Mouse (Mus musculus): ENCODE data around the gene Kpna6.

The Kpna6 gene

DNA sequence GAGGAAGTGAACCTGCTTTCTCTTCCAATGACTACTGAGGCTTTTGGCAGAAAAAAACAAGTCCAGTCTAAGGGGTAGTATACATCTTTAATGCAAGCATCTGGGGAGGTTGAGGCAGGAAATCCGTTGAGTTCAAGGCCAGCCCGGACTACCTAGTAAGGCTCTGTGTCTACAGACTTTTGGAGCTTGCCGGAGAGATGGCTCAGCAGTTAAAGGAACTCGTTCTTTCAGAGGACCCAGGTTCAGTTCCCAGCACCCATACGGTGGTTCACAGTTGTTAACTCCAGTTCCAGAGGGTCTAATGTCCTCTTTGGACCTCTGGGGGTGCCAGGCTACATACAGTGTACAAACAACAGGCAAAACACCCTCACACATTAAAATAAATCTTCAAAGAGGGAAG lies 54.5 kb downstream of the Kpna6 start:
- DNase-seq (ENCODE audit: low spot score in 2 of 2), result no peak

DNA sequence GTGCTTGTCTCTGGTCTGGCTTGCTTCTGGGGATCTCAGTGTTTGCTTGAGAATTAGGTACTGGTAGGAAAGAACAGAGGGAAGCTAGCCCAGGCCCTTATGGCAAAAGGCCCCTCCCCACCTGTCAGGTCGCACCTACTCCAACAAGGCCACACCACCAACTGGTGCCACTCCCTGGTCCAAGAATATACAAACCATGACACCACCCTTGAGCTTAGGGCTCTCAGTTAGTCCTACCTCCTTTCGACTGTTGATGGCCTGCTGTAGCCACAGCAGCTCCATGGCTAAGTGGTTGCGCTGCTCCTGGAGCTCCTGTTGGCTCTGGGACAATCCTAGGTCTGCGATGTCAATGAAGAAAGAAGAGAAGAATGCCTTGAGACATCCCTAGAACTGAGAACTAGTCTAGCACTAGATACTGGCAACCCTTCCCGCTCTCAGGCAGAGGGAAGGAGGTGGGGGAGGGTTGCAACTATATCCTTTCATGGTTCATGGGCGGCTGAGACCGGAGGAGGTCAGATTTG lies 55.4 kb downstream of the Kpna6 start:
- no peak for DNase-seq (ENCODE audit: low spot score in 2 of 2)

DNA sequence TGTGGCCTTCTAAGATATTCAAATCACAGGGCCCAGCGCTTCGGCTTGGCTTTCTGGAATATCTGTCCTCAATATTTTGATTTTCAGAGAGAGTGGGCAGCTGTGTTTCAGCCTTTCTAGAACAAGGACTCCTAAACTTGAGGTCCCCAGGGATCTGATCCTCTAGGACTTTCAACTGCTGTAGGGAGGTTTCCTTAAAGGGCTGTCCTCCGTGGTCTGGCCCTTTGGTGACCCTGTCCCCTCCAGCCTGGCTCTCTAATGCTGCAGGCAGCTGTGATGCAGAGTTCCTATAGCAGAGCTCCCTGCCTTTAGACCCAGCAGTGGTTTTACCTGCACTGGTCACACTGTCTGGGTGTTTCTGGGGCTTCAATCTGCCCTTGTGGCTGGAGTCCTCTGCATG lies 55.9 kb downstream of the Kpna6 start:
- DNase-seq (ENCODE audit: low spot score in 2 of 2), result no peak

DNA sequence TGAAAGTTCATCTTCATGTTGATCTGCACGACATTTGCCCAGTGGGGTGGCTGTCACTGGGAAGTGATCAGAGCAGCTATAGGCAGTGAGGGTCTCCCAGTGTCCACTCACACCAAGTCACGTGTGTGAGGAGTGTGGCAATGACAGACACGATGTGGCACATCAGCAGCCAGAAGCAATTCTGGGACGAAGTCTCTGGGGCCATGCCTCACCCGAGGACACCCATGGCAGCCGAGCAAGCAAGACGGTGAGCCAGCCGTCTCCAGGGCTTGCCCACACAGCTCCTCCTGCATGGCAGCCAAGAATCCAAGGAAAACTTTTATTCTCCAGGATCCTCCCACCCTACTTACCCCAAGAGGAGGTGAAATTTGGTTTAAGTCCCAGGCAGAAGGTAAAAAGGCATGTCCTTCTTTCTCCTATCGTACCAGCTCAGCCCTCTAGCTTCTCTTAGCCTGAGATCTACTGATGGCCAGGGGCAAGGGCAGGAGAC lies 56.7 kb downstream of the Kpna6 start:
- no peak for DNase-seq (ENCODE audit: low spot score in 2 of 2)

DNA sequence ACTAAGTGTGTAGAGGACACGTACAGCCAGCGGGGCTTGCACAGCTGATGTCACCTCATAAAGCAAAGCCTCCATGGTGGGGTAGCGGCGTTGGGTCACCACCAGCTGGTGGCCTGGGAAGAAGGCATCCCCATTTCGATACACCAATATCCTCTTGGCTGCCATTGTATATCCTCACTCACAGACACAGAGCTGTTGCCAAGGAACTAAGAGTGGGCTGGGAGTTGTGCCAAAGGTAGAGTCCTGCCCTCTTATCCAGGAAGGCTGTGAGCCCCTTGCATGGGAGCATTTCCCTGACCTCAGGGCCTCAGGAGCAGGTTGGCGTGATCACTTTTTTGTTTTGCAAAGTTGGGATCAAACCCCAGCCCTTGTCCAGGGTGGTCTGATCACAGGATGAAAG lies 58.5 kb downstream of the Kpna6 start, which contains the start of gene Dcdc2b:
Gene Dcdc2b, minus strand, starts transcription at position 165 of the 400 bp plus-strand sequence.
- no peak for DNase-seq (ENCODE audit: low spot score in 2 of 2)

DNA sequence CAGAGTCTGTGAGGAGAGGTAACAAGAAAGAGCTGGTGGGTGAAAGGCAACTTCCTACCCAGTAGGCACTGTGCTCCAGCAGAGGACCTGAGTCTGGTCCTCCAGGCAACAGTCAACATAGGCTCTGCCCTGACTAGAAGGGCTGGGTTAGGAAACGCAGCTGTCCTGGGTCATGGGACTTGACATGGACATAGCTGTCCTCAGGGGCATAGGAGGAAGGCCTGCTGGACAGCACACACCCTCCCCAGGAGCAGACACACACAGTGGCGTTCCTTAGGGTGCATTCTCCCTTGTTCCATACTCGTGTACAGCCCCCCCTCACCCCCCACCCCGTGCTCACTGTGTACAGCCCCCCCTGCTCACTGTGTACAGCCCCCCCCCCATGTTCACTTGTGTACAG lies 62.1 kb downstream of the Kpna6 start:
- no peak for DNase-seq (ENCODE audit: low spot score in 2 of 2)

DNA sequence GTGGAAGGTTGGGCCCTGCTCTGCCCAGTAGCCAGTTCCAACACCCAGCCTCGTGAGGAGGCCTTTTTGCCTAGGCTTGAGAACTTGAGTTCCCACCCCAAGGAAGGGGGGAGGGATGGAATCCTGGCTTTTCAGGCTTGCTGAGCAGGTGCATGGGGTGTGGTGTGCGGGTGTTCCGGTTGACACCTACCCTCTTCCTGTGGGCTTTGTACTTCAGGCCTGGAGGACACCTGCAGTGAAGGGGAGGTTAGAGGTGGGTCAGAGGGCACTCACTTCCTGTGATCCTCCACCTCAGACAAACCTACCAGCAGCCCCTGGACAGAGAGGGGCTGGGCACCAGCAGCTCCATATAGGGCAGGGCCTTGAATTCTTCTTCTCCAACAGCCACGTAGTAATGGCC lies 62.5 kb downstream of the Kpna6 start:
- DNase-seq (ENCODE audit: low spot score in 2 of 2), result peak; percentile 74 to 84

DNA sequence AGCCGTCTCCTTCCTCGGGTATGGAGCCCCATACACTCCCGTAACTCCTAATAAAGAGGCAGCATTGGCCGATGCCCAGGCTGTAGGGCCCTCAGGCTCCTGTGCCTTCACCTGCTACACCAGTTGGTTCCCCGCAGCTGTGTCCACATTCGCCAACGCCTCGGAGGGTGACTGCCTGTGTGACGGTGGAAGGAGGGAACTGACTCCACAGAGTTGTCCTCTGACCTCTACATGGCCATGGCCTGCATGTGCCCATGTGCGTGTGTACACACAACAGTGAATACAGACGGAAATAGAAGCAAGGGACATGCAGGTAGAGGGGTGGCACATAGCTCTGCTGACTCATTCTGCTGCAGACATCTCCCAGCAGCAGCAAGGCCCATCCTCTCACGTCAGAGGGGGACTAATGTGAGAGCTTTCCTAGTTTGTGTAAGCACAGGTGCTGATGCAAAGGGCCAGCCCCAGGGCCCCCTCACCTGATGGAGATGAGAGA lies 63.4 kb downstream of the Kpna6 start:
- DNase-seq (ENCODE audit: low spot score in 2 of 2), result peak in 1 of 2 experiments; percentile 44

DNA sequence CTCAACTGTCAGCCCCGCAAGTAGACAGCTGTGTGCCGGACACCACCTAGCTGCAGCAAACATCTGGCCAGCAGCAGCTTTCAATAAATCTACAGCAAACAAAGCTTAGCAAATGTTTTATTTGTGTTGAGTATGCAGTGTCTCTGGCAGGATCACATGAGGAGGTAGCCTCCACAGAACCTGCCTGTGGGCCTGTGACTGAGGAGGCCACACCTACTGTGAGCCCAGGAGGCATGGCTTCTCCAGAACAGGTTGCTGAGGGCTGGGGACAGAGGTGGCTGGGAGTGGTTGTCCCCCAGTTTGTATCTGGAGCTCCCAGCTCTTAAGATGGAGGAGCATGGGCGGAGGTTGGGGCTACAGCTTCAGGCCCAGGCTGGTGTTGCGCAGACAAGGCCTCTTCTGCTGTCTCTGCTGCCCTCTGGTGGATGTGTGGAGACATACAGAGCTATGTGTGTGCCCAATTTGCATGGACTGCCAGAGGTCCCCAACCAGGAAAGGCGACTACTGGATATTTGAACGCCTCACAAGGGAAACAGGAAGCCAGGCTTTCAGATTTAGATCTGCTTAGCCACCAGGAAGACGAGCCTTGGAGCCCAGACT lies 64.0 kb downstream of the Kpna6 start:
- peak; percentile 79 to 91 for DNase-seq (ENCODE audit: low spot score in 2 of 2)

DNA sequence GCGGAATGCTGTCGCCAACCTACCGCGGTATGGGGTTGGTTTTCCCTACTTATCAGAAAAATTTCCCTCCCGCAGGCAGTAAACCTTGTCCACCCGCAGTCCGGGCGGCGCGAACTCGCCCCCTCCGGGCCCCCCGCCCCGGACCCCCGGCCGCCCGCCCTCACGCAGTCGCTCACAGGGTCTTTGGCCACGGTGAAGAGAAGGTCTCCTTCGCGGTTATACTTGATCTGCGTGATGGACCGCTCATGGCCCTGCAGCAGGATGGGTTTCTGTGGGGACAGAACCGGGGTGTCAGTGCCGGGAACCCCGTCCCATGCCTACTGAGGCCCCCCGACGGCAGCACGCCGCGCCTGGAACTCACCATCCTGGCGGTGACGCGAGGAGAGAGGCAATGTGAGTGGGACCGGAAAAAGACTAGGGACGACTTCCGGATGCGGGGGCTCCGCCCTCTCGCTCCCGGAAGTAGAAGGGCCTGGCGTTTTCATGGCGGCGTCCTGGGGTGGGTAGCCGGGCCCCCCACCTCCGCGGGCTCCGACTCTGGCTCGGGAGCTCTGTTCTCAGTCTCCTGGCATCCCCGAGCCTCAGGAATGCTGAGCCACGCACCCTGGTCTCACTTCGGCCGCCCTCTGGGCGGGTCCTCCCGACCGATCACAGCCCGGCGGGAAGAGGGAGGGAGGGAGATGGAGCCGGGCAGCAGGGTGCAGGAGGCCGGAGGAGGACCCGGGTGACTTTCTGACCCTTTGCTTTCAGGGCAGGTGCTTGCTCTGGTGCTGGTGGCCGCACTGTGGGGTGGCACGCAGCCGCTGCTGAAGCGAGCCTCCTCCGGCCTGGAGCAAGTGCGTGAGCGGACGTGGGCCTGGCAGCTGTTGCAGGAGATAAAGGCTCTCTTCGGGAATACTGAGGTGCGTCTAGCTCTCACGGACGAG lies 72.1 kb downstream of the Kpna6 start, which contains the start of the genes Eif3i and Tmem234:
Gene Eif3i, minus strand, starts transcription at position 416 of the 926 bp plus-strand sequence.
Gene Tmem234, plus strand, starts transcription at position 436 of the 926 bp plus-strand sequence.
- peak; percentile 78 to 84 for DNase-seq (ENCODE audit: low spot score in 2 of 2)

Data from thymus, postnatal 10 days (tissue).